Mouse (Mus musculus) heart, adult 18-20 months (tissue): ENCODE measurements around the gene Akt3. TPM values are rescaled to one million over a fixed set of nuclear protein-coding genes. Genes with fewer than 3 reads are reported as not detected.

Experiments used
- DNase-seq, 2 experiments: peaks; one replicate each; pipeline ENCODE4 v3.0.0; 2021 to 2022; ENCODE audit warnings: mixed read lengths in 1 of 2
- long read RNA-seq, 2 experiments: library from polyadenylated mRNA; stranded (forward); transcript quantifications; one replicate each; pipeline ENCODE4 v2.0.0; 2021
- total RNA-seq, 2 experiments: library from RNA; stranded (reverse); gene quantifications; 2 replicates each; pipeline ENCODE4 v1.2.3; 2021

Gene Akt3
- 10 to 100 TPM; 16.9 to 19.8 TPM for total RNA-seq
- long read RNA-seq, experiment 1, partial matches to known transcripts: 0 of 4 reads
- long read RNA-seq, experiment 1, other reads (novel, unspliced or antisense): 4 of 4 reads
- long read RNA-seq, experiment 2, partial matches to known transcripts: 0 of 1 reads
- long read RNA-seq, experiment 2, other reads (novel, unspliced or antisense): 1 of 1 reads

- DNase-seq: no peak
Measured at GRCm38 (mm10) chr1:177258034-177258342, at the start of gene Akt3. Gene Akt3, minus strand, starts transcription at chr1:177258203.

GRCm38 (mm10) chr1:177307549-177307948, 49.5 kb upstream of the Akt3 start:
- DNase-seq: no peak

- no peak for DNase-seq
Measured at GRCm38 (mm10) chr1:177298231-177298630, 40.2 kb upstream of the Akt3 start.

- DNase-seq: no peak
Measured at GRCm38 (mm10) chr1:177286764-177287163, 28.8 kb upstream of the Akt3 start.

GRCm38 (mm10) chr1:177281925-177282324, 23.9 kb upstream of the Akt3 start:
- DNase-seq: no peak

- DNase-seq: no peak
Measured at GRCm38 (mm10) chr1:177277361-177277760, 19.4 kb upstream of the Akt3 start.

- DNase-seq: no peak
Measured at GRCm38 (mm10) chr1:177267645-177268044, 9.6 kb upstream of the Akt3 start.

GRCm38 (mm10) chr1:177262926-177263325, 4.9 kb upstream of the Akt3 start:
- DNase-seq: no peak

GRCm38 (mm10) chr1:177260796-177261195, 2.8 kb upstream of the Akt3 start:
- no peak for DNase-seq

- peak in 1 of 2 experiments; percentile 25 for DNase-seq
Measured at GRCm38 (mm10) chr1:177259038-177259600, 1.1 kb upstream of the Akt3 start.

GRCm38 (mm10) chr1:177258343-177259037, 487 bp upstream of the Akt3 start:
- peak; percentile 82 to 90 for DNase-seq

GRCm38 (mm10) chr1:177257178-177258033, 597 bp downstream of the Akt3 start:
- peak; percentile 72 to 76 for DNase-seq

GRCm38 (mm10) chr1:177248638-177249037, 9.4 kb downstream of the Akt3 start:
- peak; percentile 19 to 31 for DNase-seq

GRCm38 (mm10) chr1:177238368-177238767, 19.6 kb downstream of the Akt3 start:
- no peak for DNase-seq

- DNase-seq: no peak
Measured at GRCm38 (mm10) chr1:177236695-177237094, 21.3 kb downstream of the Akt3 start.

GRCm38 (mm10) chr1:177236249-177236648, 21.8 kb downstream of the Akt3 start:
- DNase-seq: no peak

- DNase-seq: no peak
Measured at GRCm38 (mm10) chr1:177234462-177234861, 23.5 kb downstream of the Akt3 start.

- DNase-seq: no peak
Measured at GRCm38 (mm10) chr1:177231122-177231521, 26.9 kb downstream of the Akt3 start.

GRCm38 (mm10) chr1:177198978-177199377, 59.0 kb downstream of the Akt3 start:
- DNase-seq: no peak

GRCm38 (mm10) chr1:177195224-177195623, 62.8 kb downstream of the Akt3 start:
- DNase-seq: no peak

GRCm38 (mm10) chr1:177194324-177194723, 63.7 kb downstream of the Akt3 start:
- no peak for DNase-seq

- DNase-seq: no peak
Measured at GRCm38 (mm10) chr1:177191623-177192022, 66.4 kb downstream of the Akt3 start.

- DNase-seq: no peak
Measured at GRCm38 (mm10) chr1:177190358-177190757, 67.6 kb downstream of the Akt3 start.
